Mouse (Mus musculus) embryonic fibroblast, embryonic 13.5 days (primary cell): Measurements from ENCODE around the gene Ddx55.

ENCODE experiments used
- CTCF ChIP-seq: IDR thresholded peaks from 2 replicates; pipeline ENCODE4 v1.5.1; 2011; ENCODE audit warnings: mild to moderate bottlenecking, control low read depth, low read length, moderate library complexity, borderline replicate concordance; ENCODE audit not compliant: insufficient read depth
- POLR2A ChIP-seq: IDR thresholded peaks from 2 replicates; pipeline ENCODE4 v1.6.1; 2011; ENCODE audit warnings: low read depth, mild to moderate bottlenecking, control low read depth, low read length, moderate library complexity

- TF ChIP-seq CTCF (no peak), POLR2A (no peak)
These were observed 29.9 kb downstream of the Ddx55 start for GRCm38 (mm10) chr5:124582515-124582914.
